Mouse (Mus musculus) midbrain, embryonic 12.5 days (tissue): Measurements from ENCODE around the gene Me1. TPM values are rescaled to one million over a fixed set of nuclear protein-coding genes. Genes with fewer than 3 reads are reported as not detected.

Experiments used
- ATAC-seq: fragments of 200-750 bp; cut with Nextera tagmentation; 2 replicates; pipeline ENCODE4 v1.8.0; 2017; ENCODE audit warnings: low read depth, moderate TSS enrichment, moderate library complexity; ENCODE audit not compliant: low FRiP score
- H3K27ac ChIP-seq: fragments of 300-500 bp; sonication (generic); replicated peaks from 2 replicates; pipeline ENCODE4 v1.5.1; 2016; ENCODE audit warnings: mild to moderate bottlenecking
- H3K27me3 ChIP-seq: fragments of 300-500 bp; sonication (generic); 2 replicates; pipeline ENCODE4 v1.6.1; 2016; ENCODE audit warnings: mild to moderate bottlenecking
- H3K36me3 ChIP-seq: fragments of 300-500 bp; sonication (generic); 2 replicates; pipeline ENCODE4 v1.6.1; 2016
- H3K4me1 ChIP-seq: fragments of 300-500 bp; sonication (generic); 2 replicates; pipeline ENCODE4 v1.6.1; 2016
- H3K4me2 ChIP-seq: fragments of 300-500 bp; sonication (generic); replicated peaks from 2 replicates; pipeline ENCODE4 v1.6.1; 2016; ENCODE audit warnings: mild to moderate bottlenecking, moderate library complexity
- H3K4me3 ChIP-seq: fragments of 300-500 bp; sonication (generic); 2 replicates; pipeline ENCODE4 v1.5.1; 2016; ENCODE audit warnings: mild to moderate bottlenecking
- H3K9ac ChIP-seq: fragments of 300-500 bp; sonication (generic); replicated peaks from 2 replicates; pipeline ENCODE4 v1.6.1; 2016; ENCODE audit warnings: mild to moderate bottlenecking, moderate library complexity
- H3K9me3 ChIP-seq: fragments of 300-500 bp; sonication (generic); 2 replicates; pipeline ENCODE4 v1.6.1; 2016; ENCODE audit warnings: mild to moderate bottlenecking
- WGBS: fragments of 180-500 bp; shearing (Covaris S2); methylation state at CpG from one replicate; pipeline ENCODE4 v1.1.7; 2016; 5-methylcytosine and 5-hydroxymethylcytosine counted together
- polyA plus RNA-seq: library from polyadenylated mRNA; unstranded; fragments of >200 nt; fragmentation: Nextera tagmentation; extraction: Ambion mirVana; gene quantifications from 2 replicates; pipeline ENCODE4 v1.2.1, GENCODE M21; 2016

The Me1 gene
- polyA plus RNA-seq, 1 experiment from 2014 or later, result 17.1 TPM

GRCm38 (mm10) chr9:86554641-86555040 is 141.1 kb downstream of the Me1 start:
- ATAC-seq, result no peak
- 90% methylated on average over 4 of the region's 4 CpGs for WGBS
- no peak overlapping the region for H3K9ac ChIP-seq

GRCm38 (mm10) chr9:86553886-86554285 is 141.9 kb downstream of the Me1 start:
- Histone ChIP-seq H3K36me3 (peaks cover 63% of the 10 kb centered on the region), H3K27me3 (no peaks in the 10 kb centered on the region)
- 93% methylated on average over 9 of the region's 9 CpGs for WGBS

More at GRCm38 (mm10) chr9:86554641-86555040, 141.1 kb downstream of the Me1 start:
- Histone ChIP-seq H3K4me1 (no peaks in the 10 kb centered on the region), H3K4me2 (no peak overlapping the region), H3K9me3 (no peaks in the 10 kb centered on the region), H3K27me3 (no peaks in the 10 kb centered on the region), H3K36me3 (peaks cover 65% of the 10 kb centered on the region), H3K4me3 (no peak overlapping the region), H3K27ac (no peak overlapping the region)

GRCm38 (mm10) chr9:86550717-86551116 is 145.0 kb downstream of the Me1 start:
- ATAC-seq, result no peak
- H3K27ac ChIP-seq, result no peak overlapping the region
- H3K4me1 ChIP-seq, result no peaks in the 10 kb centered on the region
- H3K9ac ChIP-seq, result no peak overlapping the region
- H3K27me3 ChIP-seq, result no peaks in the 10 kb centered on the region
- WGBS, result 90% methylated on average over 3 of the region's 3 CpGs
- no peak overlapping the region for H3K4me2 ChIP-seq
- H3K36me3 ChIP-seq, result peaks cover 45% of the 10 kb centered on the region
- no peak overlapping the region for H3K4me3 ChIP-seq
- no peaks in the 10 kb centered on the region for H3K9me3 ChIP-seq

More at GRCm38 (mm10) chr9:86553886-86554285, 141.9 kb downstream of the Me1 start:
- H3K9ac ChIP-seq, result no peak overlapping the region
- H3K4me3 ChIP-seq, result no peak overlapping the region
- no peaks in the 10 kb centered on the region for H3K4me1 ChIP-seq
- no peak overlapping the region for H3K27ac ChIP-seq
- no peak overlapping the region for H3K4me2 ChIP-seq
- no peak for ATAC-seq
- H3K9me3 ChIP-seq, result no peaks in the 10 kb centered on the region

- Histone ChIP-seq H3K4me2 (no peak overlapping the region), H3K36me3 (peaks cover 45% of the 10 kb centered on the region), H3K4me1 (no peaks in the 10 kb centered on the region), H3K9me3 (no peaks in the 10 kb centered on the region), H3K27ac (no peak overlapping the region), H3K4me3 (no peak overlapping the region), H3K27me3 (no peaks in the 10 kb centered on the region), H3K9ac (no peak overlapping the region)
- 92% methylated on average over 5 of the region's 5 CpGs for WGBS
- no peak for ATAC-seq
Measured at GRCm38 (mm10) chr9:86549637-86550162, 146.1 kb downstream of the Me1 start.

GRCm38 (mm10) chr9:86544559-86544958 is 151.2 kb downstream of the Me1 start:
- Histone ChIP-seq H3K36me3 (peaks cover 46% of the 10 kb centered on the region), H3K9ac (no peak overlapping the region), H3K9me3 (no peaks in the 10 kb centered on the region), H3K4me2 (no peak overlapping the region), H3K27me3 (no peaks in the 10 kb centered on the region), H3K27ac (no peak overlapping the region), H3K4me3 (no peak overlapping the region), H3K4me1 (no peaks in the 10 kb centered on the region)
- WGBS, result 73% methylated on average over 1 of the region's 1 CpGs
- ATAC-seq, result no peak

- H3K36me3 ChIP-seq, result peaks cover 37% of the 10 kb centered on the region
- H3K27me3 ChIP-seq, result no peaks in the 10 kb centered on the region
- no peak for ATAC-seq
- no peaks in the 10 kb centered on the region for H3K9me3 ChIP-seq
- H3K27ac ChIP-seq, result no peak overlapping the region
- no peaks in the 10 kb centered on the region for H3K4me1 ChIP-seq
- WGBS, result 89% methylated on average over 3 of the region's 3 CpGs
- H3K9ac ChIP-seq, result no peak overlapping the region
- H3K4me2 ChIP-seq, result no peak overlapping the region
- no peak overlapping the region for H3K4me3 ChIP-seq
Measured at GRCm38 (mm10) chr9:86543451-86543850, 152.3 kb downstream of the Me1 start.

- H3K27ac ChIP-seq, result no peak overlapping the region
- 88% methylated on average over 5 of the region's 5 CpGs for WGBS
- H3K27me3 ChIP-seq, result no peaks in the 10 kb centered on the region
- peaks cover 20% of the 10 kb centered on the region for H3K36me3 ChIP-seq
- H3K9me3 ChIP-seq, result no peaks in the 10 kb centered on the region
- ATAC-seq, result no peak
- H3K4me3 ChIP-seq, result no peak overlapping the region
- H3K4me2 ChIP-seq, result no peak overlapping the region
- H3K9ac ChIP-seq, result no peak overlapping the region
- H3K4me1 ChIP-seq, result no peaks in the 10 kb centered on the region
Measured at GRCm38 (mm10) chr9:86534071-86534470, 161.7 kb downstream of the Me1 start.

Other genes with a start within 250 kb of the Me1 start
- 5.8 and 6.6 TPM in 2 replicates for gene Ube2cbp, start 231.0 kb downstream of the Me1 start, polyA plus RNA-seq
- 20.1 and 23.3 TPM in 2 replicates for gene Dop1a, start 228.8 kb downstream of the Me1 start, polyA plus RNA-seq
- gene Pgm3, start 124.1 kb downstream of the Me1 start, polyA plus RNA-seq, result 38.8 and 40.3 TPM in 2 replicates
- gene Rwdd2a, start 124.0 kb downstream of the Me1 start, polyA plus RNA-seq, result 4.0 and 4.3 TPM in 2 replicates
- gene Prss35, start 47.7 kb upstream of the Me1 start, polyA plus RNA-seq, result 2.4 and 3.2 TPM in 2 replicates
- gene Snap91, start 184.7 kb upstream of the Me1 start, polyA plus RNA-seq, result 39.3 and 45.0 TPM in 2 replicates